Mouse (Mus musculus) embryonic facial prominence, embryonic 12.5 days (tissue): Measurements from ENCODE around the gene E2f3. TPM values are rescaled to one million over a fixed set of nuclear protein-coding genes. Genes with fewer than 3 reads are reported as not detected.
A peak's percentile ranks its signal among the peaks of the same experiment; 100 is the strongest.

Experiments used
- ATAC-seq: fragments of 200-750 bp; cut with Nextera tagmentation; 2 replicates; pipeline ENCODE4 v1.8.0; 2017; ENCODE audit not compliant: insufficient number of reproducible peaks, insufficient read depth, low FRiP score, low TSS enrichment
- H3K27ac ChIP-seq: fragments of 300-500 bp; sonication (generic); 2 replicates; pipeline ENCODE4 v1.5.1; 2016; ENCODE audit warnings: mild to moderate bottlenecking
- H3K27me3 ChIP-seq: fragments of 300-500 bp; sonication (generic); 2 replicates; pipeline ENCODE4 v1.6.1; 2016; ENCODE audit warnings: mild to moderate bottlenecking, moderate library complexity
- H3K36me3 ChIP-seq: fragments of 300-500 bp; sonication (generic); 2 replicates; pipeline ENCODE4 v1.6.1; 2016; ENCODE audit warnings: mild to moderate bottlenecking
- H3K4me1 ChIP-seq: fragments of 300-500 bp; sonication (generic); 2 replicates; pipeline ENCODE4 v1.6.1; 2016
- H3K4me2 ChIP-seq: fragments of 300-500 bp; sonication (generic); replicated peaks from 2 replicates; pipeline ENCODE4 v1.6.1; 2016; ENCODE audit warnings: mild to moderate bottlenecking, moderate library complexity
- H3K4me3 ChIP-seq: fragments of 300-500 bp; sonication (generic); 2 replicates; pipeline ENCODE4 v1.5.1; 2016; ENCODE audit warnings: mild to moderate bottlenecking
- H3K9ac ChIP-seq: fragments of 300-500 bp; sonication (generic); 2 replicates; pipeline ENCODE4 v1.6.1; 2016; ENCODE audit warnings: mild to moderate bottlenecking, moderate library complexity
- H3K9me3 ChIP-seq: fragments of 300-500 bp; sonication (generic); 2 replicates; pipeline ENCODE4 v1.6.1; 2016; ENCODE audit warnings: mild to moderate bottlenecking, moderate library complexity
- WGBS: fragments of 180-500 bp; shearing (Covaris S2); methylation state at CpG from one replicate; pipeline ENCODE4 v1.1.7; 2016; 5-methylcytosine and 5-hydroxymethylcytosine counted together
- polyA plus RNA-seq: library from polyadenylated mRNA; unstranded; fragments of >200 nt; fragmentation: Nextera tagmentation; extraction: Ambion mirVana; gene quantifications from 2 replicates; pipeline ENCODE4 v1.2.1, GENCODE M21; 2016

Gene E2f3
- polyA plus RNA-seq, 1 experiment from 2014 or later, result 18.9 TPM

DNA sequence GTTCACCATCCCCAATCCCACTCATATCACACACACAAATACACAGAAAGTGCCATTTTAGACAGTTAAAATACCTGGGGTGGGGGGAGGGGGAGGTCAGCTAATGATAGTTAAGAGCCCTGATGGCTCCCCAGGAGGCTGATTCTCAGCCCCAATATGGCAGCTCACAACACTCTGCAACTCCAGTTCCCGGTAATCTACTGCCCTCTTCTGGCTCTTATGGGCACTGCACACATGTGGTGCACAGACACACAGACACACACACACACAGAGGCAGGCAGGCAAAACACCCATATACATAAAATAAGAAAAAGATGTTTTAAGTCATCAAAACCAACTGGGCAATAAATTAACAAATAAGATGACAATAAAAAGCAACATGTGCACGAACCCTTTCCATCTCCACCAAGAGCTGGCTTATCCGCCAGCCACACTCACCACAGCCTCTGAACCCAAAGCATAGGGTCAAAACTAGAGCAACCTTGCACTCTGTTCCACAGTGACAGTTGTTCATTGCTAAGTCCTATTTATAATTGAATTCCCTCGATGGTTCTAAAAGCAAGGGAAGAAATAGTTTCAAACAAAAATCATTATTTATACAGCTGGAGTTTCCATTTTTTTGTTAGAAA is 32.3 kb downstream of the E2f3 start:
- ATAC-seq, result no peak
- Histone ChIP-seq H3K27me3 (no peaks in the 10 kb centered on the region), H3K36me3 (0 out of 2 replicates have a peak, but pooled peaks cover 10% of the 10 kb centered on the region), H3K9ac (no peak overlapping the region), H3K4me2 (no peak overlapping the region), H3K27ac (no peak overlapping the region), H3K4me1 (peaks cover 12% of the 10 kb centered on the region), H3K4me3 (no peak overlapping the region), H3K9me3 (no peaks in the 10 kb centered on the region)
- WGBS, result 94% methylated on average over 4 of the region's 4 CpGs

DNA sequence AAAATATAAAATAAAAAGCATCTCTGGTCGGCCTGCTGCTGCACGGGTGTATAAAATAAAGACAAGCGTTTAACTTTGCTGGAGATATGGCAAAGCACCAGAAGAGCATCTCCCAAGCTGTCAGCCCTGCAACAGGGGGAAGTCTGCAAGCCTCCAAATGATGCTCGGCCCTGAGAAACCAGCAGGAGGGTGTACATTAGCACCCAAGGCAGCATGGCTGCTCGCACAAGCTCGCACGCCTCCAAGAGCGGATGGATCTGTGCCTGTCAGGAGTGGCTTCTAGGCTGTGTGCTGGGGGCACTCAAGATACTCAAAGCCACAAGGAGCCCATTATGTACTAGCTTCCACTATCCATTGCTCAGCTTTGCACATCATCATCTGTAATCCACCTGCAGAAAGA is 39.8 kb downstream of the E2f3 start:
- H3K4me3 ChIP-seq, result no peak overlapping the region
- no peaks in the 10 kb centered on the region for H3K27me3 ChIP-seq
- H3K27ac ChIP-seq, result no peak overlapping the region
- ATAC-seq, result no peak
- no peaks in the 10 kb centered on the region for H3K9me3 ChIP-seq
- H3K4me1 ChIP-seq, result peaks cover 4% of the 10 kb centered on the region; the same call in 1 of the 2 replicates
- no peak overlapping the region for H3K9ac ChIP-seq
- no peak overlapping the region for H3K4me2 ChIP-seq
- H3K36me3 ChIP-seq, result 0 out of 2 replicates have a peak, but pooled peaks cover 7% of the 10 kb centered on the region
- 89% methylated on average over 8 of the region's 8 CpGs for WGBS

DNA sequence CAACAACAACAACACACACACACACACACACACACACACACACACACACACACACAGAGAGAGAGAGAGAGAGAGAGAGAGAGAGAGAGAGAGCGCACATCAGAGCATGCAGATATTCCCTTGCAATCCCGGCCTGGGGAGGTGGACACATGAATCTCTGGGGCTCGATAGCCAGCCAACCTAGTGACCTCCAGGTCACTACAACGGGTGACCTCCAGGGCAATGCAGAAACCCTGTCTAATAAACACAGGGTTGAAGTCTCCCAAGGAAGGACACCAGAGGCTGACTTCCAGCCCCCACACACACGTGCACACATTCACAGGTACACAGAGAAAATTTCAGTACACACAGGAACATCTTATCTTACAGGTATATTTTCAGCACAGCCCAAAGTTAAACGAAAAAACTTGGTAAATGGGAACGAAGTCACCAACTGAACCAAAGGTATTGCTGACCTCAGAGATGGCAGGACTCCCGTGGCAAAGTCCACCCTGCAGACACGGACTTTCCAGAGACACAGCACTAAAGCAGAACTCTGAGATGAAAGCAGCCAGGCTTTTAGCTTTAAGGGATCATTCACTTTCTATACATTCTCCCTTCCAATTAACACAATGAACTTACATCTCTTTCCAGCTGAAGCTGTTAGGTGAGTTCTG is 40.8 kb downstream of the E2f3 start:
- H3K4me2 ChIP-seq, result no peak overlapping the region
- no peak for ATAC-seq
- no peak overlapping the region for H3K27ac ChIP-seq
- peaks cover 4% of the 10 kb centered on the region; the same call in 1 of the 2 replicates for H3K4me1 ChIP-seq
- H3K9ac ChIP-seq, result no peak overlapping the region
- no peaks in the 10 kb centered on the region for H3K9me3 ChIP-seq
- no peaks in the 10 kb centered on the region for H3K27me3 ChIP-seq
- WGBS, result 60% methylated on average over 9 of the region's 9 CpGs
- no peak overlapping the region for H3K4me3 ChIP-seq
- 0 out of 2 replicates have a peak, but pooled peaks cover 1% of the 10 kb centered on the region for H3K36me3 ChIP-seq

DNA sequence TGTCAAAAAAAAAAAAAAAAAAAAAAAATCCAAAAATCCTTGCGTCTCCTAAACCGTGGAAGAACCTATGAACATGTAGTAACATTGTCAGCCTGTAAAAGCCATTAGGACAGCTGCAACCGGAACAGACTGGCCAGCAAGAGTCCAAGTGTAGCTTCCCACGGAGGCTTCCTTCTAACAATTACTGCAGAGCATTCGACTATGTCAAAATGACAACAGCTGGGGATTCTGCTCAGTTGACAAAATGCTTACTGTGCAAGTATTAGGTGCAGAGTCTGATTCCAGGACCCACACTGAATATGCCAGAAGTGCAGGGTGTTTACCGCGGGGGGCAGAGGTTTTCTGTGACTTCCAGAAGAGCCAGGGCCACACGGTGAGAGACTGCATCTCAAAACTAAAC is 41.4 kb downstream of the E2f3 start:
- no peak overlapping the region for H3K4me2 ChIP-seq
- H3K27ac ChIP-seq, result no peak overlapping the region
- H3K4me1 ChIP-seq, result peaks cover 4% of the 10 kb centered on the region; the same call in 1 of the 2 replicates
- H3K9ac ChIP-seq, result no peak overlapping the region
- WGBS, result 79% methylated on average over 8 of the region's 8 CpGs
- ATAC-seq, result no peak
- H3K27me3 ChIP-seq, result no peaks in the 10 kb centered on the region
- no peaks in the 10 kb centered on the region for H3K9me3 ChIP-seq
- H3K4me3 ChIP-seq, result no peak overlapping the region
- H3K36me3 ChIP-seq, result no peaks in the 10 kb centered on the region

DNA sequence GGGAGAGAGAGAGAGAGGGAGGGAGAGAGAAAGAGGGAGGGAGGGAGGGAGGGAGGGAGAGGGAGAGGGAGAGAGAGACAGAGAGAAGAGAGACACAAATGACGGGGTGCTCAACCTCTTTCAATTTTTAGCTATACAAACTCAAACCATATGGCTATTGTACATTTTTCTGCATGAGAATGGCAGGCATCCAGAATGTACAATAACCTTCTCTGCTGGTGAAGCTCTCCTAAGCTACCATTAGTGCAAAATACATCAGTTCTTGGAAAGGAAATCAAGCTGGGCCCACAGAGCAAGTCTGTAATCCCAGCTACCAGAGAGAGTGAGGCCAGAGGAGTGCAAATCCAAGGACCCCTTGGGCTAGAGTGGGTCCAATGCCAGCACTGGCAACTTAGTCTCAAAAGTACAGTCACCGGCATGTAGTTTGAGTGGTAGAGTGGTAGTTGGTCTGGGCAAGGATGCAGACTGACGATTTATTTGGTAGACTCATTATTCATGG is 42.3 kb downstream of the E2f3 start:
- Histone ChIP-seq H3K4me3 (no peak overlapping the region), H3K9ac (no peak overlapping the region), H3K27me3 (no peaks in the 10 kb centered on the region), H3K27ac (peak overlapping the region; percentile 57; the same call in 1 of the 2 replicates), H3K9me3 (no peaks in the 10 kb centered on the region), H3K4me2 (no peak overlapping the region), H3K4me1 (peaks cover 7% of the 10 kb centered on the region; the same call in 1 of the 2 replicates), H3K36me3 (no peaks in the 10 kb centered on the region)
- WGBS, result 79% methylated on average over 3 of the region's 3 CpGs
- no peak for ATAC-seq

DNA sequence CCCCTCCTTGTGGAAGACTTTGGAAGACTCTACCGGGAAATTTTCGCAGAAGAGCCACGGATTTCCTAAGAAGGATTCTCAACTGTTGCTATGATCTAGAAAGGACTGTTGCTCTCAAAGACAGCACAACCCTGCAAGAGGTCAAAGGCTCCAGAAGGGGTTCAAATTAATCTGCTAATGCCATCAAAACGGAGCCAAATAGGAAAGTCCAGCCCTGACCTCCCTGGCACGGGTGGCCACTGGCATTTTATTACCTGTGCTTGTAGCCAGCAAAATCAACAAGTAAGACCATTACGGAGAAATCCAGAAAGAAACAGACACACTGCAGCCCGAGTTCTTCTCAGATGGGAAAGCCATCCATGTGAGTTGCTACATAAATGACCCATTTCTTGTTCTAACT is 45.8 kb downstream of the E2f3 start:
- ATAC-seq, result no peak
- H3K4me2 ChIP-seq, result no peak overlapping the region
- peaks cover 16% of the 10 kb centered on the region; the same call in 1 of the 2 replicates for H3K36me3 ChIP-seq
- no peak overlapping the region for H3K27ac ChIP-seq
- H3K4me3 ChIP-seq, result no peak overlapping the region
- no peak overlapping the region for H3K9ac ChIP-seq
- H3K27me3 ChIP-seq, result no peaks in the 10 kb centered on the region
- H3K4me1 ChIP-seq, result peaks cover 7% of the 10 kb centered on the region; the same call in 1 of the 2 replicates
- H3K9me3 ChIP-seq, result no peaks in the 10 kb centered on the region
- WGBS, result 90% methylated on average over 7 of the region's 7 CpGs

DNA sequence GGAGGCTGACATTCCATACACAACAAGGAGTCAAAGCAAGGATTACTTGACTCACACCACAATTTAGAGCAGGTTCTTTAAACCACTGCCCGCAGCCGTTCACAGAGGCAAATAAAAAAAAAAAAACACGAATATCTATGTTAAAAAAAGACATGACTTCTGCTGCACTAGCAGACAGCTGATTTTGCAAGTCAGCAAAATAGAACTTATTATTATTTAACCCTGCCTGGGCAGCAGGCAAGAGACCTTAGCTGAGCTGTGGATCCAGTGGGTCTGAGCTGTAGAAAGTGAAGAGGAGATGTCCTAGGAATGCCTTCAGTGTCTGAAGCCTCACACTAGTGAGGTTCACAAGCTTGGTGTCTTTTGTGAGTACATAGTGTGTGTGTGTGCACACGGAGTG is 46.5 kb downstream of the E2f3 start:
- H3K27ac ChIP-seq, result no peak overlapping the region
- no peak for ATAC-seq
- no peaks in the 10 kb centered on the region for H3K27me3 ChIP-seq
- H3K4me2 ChIP-seq, result no peak overlapping the region
- H3K9me3 ChIP-seq, result no peaks in the 10 kb centered on the region
- WGBS, result 80% methylated on average over 4 of the region's 4 CpGs
- H3K4me1 ChIP-seq, result peaks cover 7% of the 10 kb centered on the region; the same call in 1 of the 2 replicates
- peaks cover 16% of the 10 kb centered on the region; the same call in 1 of the 2 replicates for H3K36me3 ChIP-seq
- H3K4me3 ChIP-seq, result no peak overlapping the region
- H3K9ac ChIP-seq, result no peak overlapping the region

DNA sequence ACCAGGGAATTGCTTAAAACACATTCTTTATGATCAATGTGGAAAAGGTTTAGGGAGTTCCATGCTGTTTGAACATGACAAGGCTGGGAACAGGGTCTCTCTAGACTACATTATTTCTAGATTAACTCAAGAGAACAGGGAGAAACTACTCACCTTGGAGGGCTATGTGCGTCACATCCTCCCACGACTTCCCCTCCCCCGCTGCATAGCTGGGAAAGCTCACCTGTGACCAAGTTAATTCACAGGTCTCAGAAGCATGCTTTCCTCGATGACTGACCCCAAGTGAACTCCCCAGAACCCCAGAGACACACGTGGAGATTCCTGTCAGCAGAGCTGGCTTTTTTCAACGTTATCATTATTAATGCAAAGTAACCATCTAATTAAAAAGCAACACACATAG is 47.1 kb downstream of the E2f3 start:
- H3K36me3 ChIP-seq, result peaks cover 16% of the 10 kb centered on the region; the same call in 1 of the 2 replicates
- H3K9me3 ChIP-seq, result no peaks in the 10 kb centered on the region
- H3K27me3 ChIP-seq, result no peaks in the 10 kb centered on the region
- no peak overlapping the region for H3K9ac ChIP-seq
- no peak overlapping the region for H3K27ac ChIP-seq
- ATAC-seq, result no peak
- WGBS, result 72% methylated on average over 6 of the region's 6 CpGs
- peaks cover 6% of the 10 kb centered on the region; the same call in 1 of the 2 replicates for H3K4me1 ChIP-seq
- no peak overlapping the region for H3K4me3 ChIP-seq
- no peak overlapping the region for H3K4me2 ChIP-seq

DNA sequence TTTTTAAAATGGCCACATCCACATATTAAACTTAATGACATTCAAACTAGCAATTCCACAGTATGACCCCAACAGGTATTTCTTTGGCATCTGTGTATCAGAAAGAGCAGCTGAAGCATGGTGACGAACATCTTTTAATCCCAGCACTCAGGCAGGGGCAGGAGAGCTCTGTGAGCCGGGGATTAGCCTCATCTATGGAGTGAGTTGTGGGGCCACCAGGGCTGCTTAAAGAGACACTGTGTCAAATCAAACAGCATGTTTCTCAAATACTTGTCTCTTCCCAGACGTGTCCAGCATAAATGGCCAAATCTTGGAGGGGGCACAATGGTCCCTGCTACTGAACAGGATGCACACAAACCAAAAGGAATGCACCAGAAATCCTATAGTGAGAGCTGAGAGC is 59.7 kb downstream of the E2f3 start:
- ATAC-seq, result no peak
- WGBS, result 67% methylated on average over 3 of the region's 3 CpGs

DNA sequence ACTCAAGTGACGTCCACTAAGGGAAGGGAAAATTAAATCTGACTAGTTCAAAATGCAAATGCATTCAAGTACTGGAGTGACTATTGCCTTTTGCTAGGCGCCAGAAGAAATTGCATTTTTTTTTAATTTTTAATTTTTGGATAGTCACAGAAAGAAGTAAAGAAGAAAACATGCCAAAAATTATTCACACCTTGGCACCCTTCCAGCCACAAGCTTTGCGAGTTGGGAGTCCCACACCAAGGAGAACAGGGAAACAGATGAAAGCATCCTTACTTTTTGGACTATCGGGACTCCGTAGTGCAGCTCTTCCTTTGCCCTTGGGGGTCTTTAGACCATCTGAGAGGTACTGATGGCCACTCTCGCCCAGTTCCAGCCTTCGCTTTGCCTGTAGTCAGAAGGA is 66.0 kb downstream of the E2f3 start:
- H3K4me3 ChIP-seq, result no peak overlapping the region
- no peak overlapping the region for H3K9ac ChIP-seq
- ATAC-seq, result no peak
- H3K4me1 ChIP-seq, result peaks cover 1% of the 10 kb centered on the region; the same call in 1 of the 2 replicates
- H3K36me3 ChIP-seq, result peaks cover 28% of the 10 kb centered on the region
- WGBS, result 91% methylated on average over 7 of the region's 7 CpGs
- H3K9me3 ChIP-seq, result no peaks in the 10 kb centered on the region
- H3K4me2 ChIP-seq, result no peak overlapping the region
- no peak overlapping the region for H3K27ac ChIP-seq
- H3K27me3 ChIP-seq, result no peaks in the 10 kb centered on the region

More for the DNA sequence above, 59.7 kb downstream of the E2f3 start:
- Histone ChIP-seq H3K9ac (no peak overlapping the region), H3K36me3 (0 out of 2 replicates have a peak, but pooled peaks cover 3% of the 10 kb centered on the region), H3K27ac (no peak overlapping the region), H3K4me1 (no peaks in the 10 kb centered on the region), H3K4me3 (no peak overlapping the region), H3K4me2 (no peak overlapping the region), H3K9me3 (no peaks in the 10 kb centered on the region), H3K27me3 (no peaks in the 10 kb centered on the region)

DNA sequence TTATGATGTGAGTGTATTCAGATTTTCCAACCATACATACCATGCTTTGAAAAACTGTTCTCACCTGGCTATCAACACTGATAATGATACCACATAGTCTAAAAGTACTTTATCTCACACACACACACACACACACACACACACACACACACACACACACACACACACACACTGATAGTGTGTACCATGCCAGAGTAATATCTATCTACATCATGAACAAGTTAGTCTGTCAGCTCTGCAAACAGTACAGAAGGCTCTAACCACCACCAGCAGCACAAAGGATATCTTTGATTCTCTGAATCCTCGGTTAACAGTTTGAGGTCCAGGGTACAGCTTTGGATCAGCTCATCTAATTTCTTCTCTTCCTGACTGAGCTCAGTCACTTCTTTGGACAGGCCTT is 69.3 kb downstream of the E2f3 start:
- 44% methylated on average over 1 of the region's 1 CpGs for WGBS
- Histone ChIP-seq H3K4me3 (no peak overlapping the region), H3K27me3 (no peaks in the 10 kb centered on the region), H3K9me3 (no peaks in the 10 kb centered on the region), H3K4me2 (no peak overlapping the region), H3K36me3 (peaks cover 38% of the 10 kb centered on the region), H3K9ac (no peak overlapping the region), H3K27ac (no peak overlapping the region), H3K4me1 (peaks cover 16% of the 10 kb centered on the region)
- ATAC-seq, result no peak

DNA sequence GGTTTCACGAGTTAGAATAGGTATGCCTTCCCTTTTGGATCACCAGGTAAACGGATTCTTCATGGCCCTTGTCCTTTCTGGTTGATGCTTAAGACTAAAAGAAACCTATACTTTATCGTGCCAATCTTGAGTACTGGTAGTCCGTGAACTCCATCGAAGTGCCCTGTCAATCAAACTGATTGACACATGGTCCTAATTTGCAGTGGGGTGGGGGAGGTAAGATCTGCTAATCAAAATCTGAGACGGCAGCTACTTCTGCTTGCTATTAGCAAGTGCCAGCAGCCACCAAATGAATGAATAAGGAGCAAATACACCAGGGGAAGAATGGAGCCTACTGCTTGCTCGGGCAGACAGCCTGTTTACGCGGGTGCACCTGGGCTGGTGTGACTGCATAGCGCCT is 72.3 kb downstream of the E2f3 start:
- no peak overlapping the region for H3K4me2 ChIP-seq
- H3K9ac ChIP-seq, result no peak overlapping the region
- no peaks in the 10 kb centered on the region for H3K9me3 ChIP-seq
- no peak for ATAC-seq
- H3K4me3 ChIP-seq, result no peak overlapping the region
- H3K36me3 ChIP-seq, result peaks cover 59% of the 10 kb centered on the region
- H3K27me3 ChIP-seq, result no peaks in the 10 kb centered on the region
- WGBS, result 39% methylated on average over 10 of the region's 10 CpGs
- no peak overlapping the region for H3K27ac ChIP-seq
- H3K4me1 ChIP-seq, result peaks cover 16% of the 10 kb centered on the region
